Mouse (Mus musculus): ENCODE measurements at regions not wholly inside any gene's neighbourhood (a gene's known extent, or its start where the extent isn't known, plus 50 kb on each side); places are given as distances from the start of the nearest gene placed in this dataset.

DNA sequence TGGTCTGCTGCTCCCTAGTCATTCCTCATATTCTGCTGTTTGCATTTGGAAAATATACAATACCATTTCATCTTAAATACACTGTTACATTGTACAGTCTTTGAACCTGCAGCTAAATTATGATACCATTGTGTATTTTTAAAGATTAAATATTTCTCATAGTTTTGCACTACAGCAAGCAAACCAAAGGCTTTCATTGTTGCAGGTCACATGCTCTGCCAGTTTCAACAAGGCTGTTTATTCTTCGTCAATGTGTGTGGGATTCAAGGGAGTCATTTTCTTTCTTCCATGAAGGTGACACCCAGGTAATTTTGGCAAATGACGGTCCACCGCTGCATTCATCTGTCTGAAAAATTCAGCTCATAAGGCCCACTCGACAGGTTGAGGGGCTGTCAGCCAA, 200.9 kb upstream of the Lrig1 start:
- no peak for DNase-seq (ENCODE audit: low spot score)

DNA sequence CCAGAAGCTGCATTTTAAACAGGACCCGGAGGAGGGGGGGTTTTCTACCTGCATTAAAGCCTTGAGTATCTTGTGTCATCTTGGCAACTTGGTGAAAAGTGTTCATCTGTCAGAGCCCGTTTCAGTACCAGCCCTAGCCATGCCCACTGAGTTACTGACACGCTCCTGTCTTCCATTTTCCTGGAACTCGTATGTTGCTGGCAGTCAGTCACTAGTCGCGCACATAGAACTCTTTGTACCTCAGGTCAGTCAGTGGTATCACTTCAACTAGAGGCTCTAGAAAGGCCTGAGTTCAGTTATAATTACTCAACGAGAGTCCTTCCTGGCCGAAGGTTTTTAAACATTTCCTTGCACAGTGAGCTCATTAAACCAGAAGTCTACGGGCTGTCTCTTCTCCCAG, 198.9 kb upstream of the Lrig1 start:
- no peak for DNase-seq (ENCODE audit: low spot score)

DNA sequence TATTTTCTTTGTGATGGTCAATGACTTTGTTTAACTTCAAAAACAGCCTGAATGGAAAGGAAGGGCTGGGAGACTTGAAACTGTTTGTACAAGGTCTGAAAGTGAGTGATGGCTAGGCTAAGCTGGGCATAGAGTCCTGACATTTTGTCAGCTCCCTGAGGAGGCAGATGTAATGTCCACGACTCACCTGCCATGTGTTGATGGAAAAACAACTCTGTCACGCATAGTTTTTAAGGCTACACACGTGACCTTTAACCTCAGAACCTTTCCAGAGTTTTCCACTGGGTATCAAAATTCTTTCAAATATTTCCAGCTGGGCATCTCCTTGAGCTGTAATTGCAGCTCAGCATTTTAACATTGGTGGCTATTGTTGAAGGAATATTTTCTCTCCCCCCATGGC, 190.2 kb upstream of the Lrig1 start:
- no peak for DNase-seq (ENCODE audit: low spot score)

DNA sequence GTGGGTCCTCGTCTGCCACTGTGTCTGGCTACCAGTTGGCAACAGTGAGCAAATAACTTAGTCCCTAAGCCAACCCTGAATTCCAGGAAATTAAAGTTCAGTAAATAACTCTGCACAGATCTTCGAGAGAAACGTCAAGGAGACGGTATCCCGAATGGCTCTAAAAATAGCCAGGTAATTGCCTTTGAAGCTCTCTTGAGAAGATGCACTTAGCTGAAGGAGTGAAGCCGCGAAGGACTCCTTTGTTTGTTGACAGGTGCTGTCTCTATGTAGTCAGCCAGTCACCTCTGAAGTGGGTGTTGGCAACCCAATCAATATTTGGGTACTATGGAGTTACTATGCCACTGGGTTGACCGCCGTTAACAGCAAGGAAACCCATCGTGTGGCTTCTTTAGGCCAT, 189.3 kb upstream of the Lrig1 start:
- no peak for DNase-seq (ENCODE audit: low spot score)

DNA sequence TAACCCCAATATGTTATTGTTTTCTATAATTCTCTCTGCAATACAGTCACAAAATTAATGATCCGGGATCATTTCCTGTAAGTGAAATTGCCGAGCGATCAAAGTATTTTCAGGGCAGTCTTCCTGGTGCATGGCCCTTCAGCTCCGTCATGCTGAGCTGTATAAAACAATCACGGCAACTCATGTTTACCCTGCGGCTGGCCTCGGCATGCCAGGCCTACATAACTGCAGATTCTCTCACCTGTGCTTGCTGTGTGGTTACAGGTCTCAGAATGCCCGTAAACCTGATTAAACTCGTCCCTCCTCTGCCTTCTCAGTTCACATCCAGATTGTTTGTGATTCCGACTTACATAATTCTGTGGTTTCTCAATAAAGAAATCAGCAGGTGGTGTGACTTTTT, 181.2 kb upstream of the Lrig1 start:
- no peak for DNase-seq (ENCODE audit: low spot score)

DNA sequence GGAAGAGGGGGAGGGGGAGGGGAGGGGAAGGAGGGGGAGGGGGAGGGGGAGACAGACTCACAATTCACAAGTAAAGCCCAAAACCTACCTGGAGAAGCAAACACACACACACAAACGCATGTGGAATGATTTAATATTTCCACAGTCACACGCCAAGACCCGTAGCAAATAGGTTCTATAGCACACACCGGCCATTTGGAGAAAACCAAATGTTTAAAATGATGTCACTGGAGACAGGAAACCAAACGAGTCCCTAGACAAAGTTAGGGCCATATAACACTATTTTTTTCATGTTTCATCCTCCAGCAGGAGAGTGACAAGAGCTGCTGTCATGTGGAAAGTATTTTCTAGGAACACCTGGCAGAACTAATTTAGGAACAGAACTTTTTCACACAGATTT, 175.9 kb upstream of the Lrig1 start:
- DNase-seq (ENCODE audit: low spot score), result no peak

DNA sequence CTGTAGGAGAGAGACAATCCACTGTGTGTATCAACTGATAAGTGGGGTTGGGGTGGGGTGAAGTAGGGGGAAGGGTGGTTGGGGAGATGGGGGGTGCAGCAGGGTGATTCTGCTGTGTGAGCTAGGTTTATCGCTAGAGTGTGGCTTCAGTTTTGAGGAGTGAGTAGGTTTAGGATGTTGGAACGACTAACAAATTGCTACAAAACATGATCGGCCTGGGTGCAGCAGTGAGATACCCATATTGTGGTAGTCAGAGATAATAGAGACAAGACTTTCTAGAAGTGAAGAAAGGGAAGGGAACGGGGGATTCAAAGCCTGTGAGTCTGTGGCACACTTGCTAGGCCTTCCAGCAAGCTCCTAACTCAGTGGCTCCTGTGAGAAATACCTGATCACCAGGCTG, 175.1 kb upstream of the Lrig1 start:
- no peak for DNase-seq (ENCODE audit: low spot score)

DNA sequence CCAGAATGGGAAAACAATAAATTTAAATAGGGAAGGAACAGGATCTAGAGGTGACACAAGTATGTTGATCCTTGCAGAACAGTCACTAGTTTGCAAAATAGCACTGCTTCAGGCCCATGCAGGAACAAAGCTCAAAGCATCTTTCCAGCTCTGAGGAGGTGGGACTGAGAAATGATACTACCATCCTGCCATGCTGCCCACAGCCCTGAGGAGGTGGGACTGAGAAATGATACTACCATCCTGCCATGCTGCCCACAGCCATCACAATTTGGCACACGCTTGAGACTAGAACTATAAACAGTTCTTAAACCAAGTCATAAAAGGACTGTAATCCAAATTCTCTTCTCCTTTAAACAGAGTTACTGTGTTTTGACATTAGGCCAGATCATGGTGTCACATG, 174.5 kb upstream of the Lrig1 start:
- no peak for DNase-seq (ENCODE audit: low spot score)

DNA sequence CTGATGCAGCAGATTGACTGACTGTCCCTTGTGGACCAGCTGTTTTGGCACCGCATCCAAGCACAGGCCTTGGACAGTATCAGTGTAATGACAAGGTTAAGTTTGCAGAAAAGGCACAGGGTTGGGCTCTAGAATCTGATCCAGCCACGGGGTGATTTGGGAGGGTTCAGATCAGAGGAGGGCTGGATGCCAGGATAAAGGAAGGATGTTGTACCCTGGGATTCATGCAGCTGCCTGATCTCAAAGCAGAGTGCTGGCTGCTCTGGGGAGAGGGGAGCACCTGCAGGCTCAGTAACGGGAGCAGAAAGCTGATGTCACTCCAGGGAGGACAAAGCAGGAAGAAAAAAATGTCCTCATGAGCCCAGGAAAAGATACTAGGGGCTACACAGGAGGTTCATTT, 168.0 kb upstream of the Lrig1 start:
- DNase-seq (ENCODE audit: low spot score), result no peak

DNA sequence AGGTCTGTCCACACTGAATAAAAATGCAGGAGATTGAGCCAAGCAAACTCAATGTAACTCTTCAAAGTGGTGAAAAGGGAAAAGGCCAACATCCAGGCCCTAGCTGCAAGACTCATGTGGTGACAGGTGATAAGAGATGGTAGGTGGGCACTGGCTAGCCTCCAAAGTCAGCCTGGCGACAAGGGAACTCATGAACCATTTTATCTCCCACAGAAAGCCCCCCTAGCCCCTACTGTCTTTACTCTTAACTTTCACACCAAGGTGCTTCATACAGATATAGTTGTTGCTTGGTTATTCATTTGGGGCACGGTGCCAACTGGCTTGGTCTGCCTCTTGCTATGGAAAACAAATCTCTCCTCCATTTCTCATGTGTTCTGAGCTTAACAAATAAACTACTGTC, 165.5 kb upstream of the Lrig1 start:
- DNase-seq (ENCODE audit: low spot score), result no peak

DNA sequence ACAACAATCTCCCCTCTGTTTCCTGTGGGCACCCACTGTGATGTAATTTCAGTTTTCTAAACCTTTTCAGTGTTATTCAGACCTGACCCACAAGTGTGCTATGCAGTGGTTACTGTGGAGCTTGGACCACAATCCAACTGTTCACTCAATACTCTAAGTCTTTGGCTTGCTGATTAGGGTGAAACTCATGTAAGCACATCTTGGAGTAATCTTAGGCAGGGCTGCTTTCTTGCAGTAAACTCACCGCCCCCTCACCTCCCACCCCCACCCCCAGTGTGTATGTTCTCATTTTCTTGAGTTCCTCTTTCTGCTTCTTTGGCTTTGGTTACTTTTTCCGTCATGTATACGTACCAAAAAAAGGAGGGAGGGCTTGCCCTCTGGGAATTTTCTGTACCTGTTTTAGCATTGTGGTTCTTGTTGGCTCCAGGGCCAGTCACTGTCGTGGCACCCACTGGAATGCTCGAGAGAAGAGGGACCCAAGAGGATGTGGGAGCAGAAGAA, 158.2 kb upstream of the Lrig1 start:
- DNase-seq (ENCODE audit: low spot score), result no peak

DNA sequence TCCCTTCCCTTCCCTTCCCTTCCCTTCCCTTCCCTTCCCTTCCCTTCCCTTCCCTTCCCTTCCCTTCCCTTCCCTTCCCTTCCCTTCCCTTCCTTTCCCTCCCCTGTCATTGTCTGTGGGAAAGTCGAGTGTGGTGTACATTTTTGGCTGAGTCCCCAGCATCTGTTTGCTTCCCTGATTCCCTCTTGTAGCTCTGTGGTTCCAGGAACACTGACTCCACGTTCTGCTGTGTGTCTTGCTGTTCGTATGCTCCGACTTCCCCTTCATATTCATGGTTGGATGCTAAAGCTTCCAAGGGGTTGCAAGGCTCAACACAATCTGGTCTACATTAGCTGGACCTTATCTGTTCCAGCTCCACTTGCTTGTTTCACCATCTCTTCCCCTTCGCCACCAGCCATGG, 150.2 kb upstream of the Lrig1 start:
- DNase-seq (ENCODE audit: low spot score), result no peak

DNA sequence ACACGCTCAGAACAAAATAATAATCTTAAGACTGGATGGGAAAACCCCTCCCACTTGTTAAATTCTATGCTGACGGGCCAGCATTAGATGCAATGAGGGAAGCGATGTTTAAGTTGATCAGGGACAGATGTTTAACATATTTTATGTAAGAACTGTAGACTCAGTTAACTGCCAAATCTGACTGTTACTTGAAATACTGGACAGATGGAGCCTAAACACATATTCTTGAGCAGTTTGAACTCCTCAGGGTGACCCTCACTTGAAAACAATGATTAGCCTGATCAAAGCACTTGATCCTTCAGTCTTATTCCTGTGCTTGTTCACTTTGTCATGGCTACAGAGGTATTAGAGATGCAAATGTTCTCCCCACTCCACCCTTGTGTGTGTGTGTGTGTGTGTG, 149.6 kb upstream of the Lrig1 start:
- no peak for DNase-seq (ENCODE audit: low spot score)

DNA sequence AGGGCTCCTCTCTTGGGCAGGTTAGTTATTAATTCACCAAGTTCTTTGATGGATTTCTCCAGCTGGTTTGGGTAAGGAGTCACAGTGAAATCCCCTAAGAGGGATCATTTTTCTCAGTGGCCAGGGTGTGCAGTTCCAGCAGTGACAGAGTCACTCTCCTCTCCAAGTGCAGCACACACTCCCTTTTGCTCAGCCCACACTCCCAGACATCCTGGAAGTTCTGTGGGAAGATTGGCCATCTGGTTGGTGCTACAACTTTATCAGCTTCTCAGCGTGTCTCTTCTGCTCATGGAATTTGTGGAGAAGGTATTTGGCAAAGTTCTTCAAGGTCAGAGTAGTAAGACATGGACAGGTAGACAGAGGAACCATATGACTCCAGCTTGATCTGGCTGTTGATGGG, 148.5 kb upstream of the Lrig1 start:
- DNase-seq (ENCODE audit: low spot score), result no peak

DNA sequence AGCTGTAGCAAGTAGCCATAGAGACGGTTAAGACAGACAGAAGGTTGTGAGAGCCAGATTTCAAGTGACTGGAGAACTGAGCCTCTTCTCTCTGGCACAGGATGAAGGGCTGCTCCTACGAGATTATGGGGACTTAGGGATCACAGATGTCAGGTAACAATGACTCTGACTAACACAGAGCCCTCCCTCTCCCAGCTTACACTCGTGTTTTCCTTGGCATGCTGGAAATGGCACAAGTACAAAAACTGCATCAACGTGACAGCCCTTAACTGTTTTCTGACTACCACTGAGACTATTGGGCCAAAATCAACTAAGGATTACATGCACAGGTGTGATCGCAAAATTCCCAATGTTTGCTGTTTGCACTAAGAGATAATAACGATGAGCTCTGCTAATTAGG, 145.9 kb upstream of the Lrig1 start:
- DNase-seq (ENCODE audit: low spot score), result no peak

DNA sequence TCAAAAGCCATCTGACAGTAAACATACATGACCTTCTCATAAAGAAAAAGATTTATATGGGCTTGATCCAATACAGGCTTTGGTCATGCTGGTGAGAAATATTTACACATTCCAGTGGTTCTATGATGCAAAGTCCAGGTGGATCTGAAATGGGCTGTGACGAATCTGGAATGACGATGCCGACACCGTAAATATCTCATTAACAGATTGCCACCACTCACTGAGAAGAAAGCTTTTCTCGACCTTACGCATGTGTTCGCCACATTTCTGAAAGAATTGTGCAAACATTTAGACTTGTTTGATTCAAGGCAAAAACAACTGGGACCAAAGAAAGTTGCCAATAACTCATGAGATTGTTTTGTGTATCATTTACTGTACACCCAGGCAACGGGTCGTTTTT, 142.9 kb upstream of the Lrig1 start:
- no peak for DNase-seq (ENCODE audit: low spot score)

DNA sequence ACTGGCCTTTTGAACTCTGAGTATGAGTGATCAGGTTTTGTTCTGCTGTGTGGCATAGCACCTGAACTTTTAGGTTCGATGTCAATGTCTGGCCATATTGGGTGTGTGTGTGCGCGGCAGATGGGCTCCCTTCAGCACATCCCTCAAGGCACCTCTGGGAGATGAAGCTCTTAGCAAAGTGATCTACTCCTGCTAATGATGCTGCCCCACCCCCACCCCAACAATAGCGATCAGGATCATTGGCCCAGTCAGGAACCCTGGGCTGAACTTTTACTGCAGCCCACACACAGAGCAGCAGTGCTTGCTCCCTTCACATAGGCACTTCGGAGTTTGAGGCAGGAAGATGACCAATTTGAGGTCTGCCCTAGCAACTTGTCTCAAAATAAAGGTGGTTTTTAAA, 141.9 kb upstream of the Lrig1 start:
- DNase-seq (ENCODE audit: low spot score), result no peak

DNA sequence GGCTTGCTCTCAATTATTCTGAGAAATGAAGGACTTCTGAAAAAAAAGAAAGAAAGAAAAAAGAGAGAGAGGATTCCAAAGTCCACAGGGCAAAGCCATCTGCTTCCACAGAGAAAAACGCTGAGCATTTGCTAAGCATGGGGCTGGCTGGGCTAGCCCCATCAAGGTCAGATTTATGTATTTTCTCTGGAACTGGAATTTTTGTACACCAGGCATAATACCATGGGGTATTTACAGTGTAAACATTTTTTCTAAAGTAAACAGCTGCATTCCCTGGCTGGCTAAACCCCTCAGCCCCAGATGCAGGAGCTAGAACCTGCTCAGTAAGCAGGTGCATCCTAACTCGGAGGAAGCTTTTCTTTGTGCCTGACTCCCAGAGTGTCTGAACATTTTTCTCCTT, 135.8 kb upstream of the Lrig1 start:
- no peak for DNase-seq (ENCODE audit: low spot score)

DNA sequence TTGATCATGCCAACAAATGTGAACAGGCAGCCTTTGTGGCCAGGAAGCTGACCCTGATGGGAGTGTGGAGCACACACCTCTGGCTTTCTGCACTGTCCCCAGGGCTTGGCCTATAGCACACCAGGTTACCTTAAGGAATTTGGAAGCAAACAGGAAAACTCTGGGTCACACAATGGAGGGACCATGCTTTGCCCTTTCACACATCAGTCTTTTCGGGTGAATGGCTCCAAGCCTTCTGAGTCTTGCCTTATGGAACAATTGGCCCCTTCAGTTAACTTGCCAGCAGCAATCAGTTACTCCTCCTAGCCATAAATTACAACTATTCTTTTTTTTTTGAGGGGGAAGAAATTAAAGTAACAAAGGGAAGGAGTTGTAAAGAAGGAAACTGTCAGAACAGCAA, 134.6 kb upstream of the Lrig1 start:
- DNase-seq (ENCODE audit: low spot score), result no peak

DNA sequence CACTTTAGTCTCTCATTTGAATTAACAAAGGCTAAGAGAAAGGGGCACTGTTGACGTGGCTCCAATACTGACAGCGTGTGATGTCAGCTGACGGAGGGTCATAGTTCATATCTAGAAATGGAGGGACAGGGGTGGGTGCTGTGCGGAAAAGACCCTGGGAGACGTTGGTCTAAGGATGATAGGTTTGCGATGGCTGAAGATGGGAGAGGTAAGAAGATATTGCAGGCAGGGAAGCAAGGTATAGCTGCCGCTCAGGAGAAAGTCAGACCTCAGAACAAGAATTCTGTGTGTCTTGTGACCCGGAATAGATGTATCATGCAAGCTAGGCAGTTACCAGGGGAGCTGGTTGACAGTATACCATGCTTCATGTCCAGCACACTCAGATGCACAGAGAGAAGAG, 130.8 kb upstream of the Lrig1 start:
- no peak for DNase-seq (ENCODE audit: low spot score)

DNA sequence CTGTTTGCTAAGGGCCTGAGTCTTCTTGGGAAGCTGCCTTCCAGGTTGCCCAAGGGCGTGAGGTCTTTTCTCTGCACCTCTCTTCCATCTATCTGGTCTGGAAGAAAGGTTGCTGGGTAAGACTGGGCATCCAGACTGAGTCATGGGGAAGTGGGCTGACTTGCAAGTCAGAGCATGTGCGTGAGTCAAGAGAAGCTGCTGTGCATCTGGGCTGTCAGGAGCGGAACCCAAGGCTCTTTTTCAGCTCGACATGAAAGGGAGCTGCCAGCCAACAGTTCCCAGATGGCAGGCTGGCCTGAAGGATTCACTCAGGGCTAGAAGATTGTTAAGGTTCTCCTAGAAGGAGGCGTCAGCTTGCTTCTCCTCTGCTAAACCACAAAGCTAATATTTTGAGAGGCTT, 129.3 kb upstream of the Lrig1 start:
- DNase-seq (ENCODE audit: low spot score), result no peak

DNA sequence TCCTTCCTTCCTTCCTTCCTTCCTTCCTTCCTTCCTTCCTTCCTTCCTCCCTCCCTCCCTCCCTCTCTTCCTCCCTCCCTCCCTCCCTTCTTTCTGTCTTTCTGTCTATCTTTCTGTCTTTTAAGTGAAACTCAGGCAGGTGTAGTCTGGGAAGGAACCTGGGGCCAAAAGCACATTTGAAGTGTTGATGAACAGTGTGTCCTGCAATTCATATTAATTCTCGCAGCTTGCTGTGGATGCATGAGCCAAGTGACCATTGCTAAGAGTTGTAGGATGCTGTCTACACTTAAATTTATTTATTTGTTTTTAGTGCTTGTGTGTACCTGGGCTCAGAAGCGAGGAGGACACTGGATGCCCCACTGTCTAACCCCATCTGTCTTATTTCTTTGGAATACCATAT, 126.7 kb upstream of the Lrig1 start:
- no peak for DNase-seq (ENCODE audit: low spot score)

DNA sequence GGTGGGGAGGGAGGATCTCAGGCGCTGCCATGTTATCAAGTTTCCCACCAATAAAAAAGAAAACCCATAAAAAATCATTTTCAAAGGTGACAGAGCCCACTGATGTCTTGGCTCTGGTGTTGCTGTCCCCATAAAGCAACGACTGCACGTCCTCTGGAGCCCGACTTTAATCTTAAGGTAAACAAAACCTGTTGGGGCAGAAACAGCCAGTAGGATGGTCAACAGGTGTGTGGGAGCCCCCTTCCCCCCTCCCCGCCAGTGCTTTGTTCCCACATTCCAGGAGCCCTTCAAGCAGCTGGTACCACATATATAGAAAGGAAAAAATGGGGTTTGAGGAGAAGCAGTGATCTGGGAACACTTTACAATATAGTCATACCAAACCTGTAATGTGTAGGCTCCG, 118.3 kb upstream of the Lrig1 start:
- DNase-seq (ENCODE audit: low spot score), result no peak

DNA sequence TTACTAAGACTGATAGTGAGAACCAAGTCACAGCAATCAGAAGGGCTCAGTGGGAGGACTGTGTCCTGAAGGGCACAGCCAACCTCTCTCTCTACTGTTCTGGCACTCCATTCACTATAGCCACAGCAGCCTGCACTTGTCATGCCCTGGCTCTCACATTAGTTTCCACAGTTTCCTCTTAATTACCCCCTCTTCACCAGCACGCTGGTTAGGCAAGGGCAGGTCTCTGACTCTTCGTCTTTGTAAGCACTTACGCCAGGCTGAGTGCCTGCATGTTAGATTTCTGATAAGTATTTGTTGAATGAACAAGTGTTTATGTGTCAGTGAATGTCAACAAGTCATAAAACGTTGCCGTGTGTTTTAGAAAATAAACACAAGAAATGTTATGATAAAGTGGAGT, 116.2 kb upstream of the Lrig1 start:
- no peak for DNase-seq (ENCODE audit: low spot score)

DNA sequence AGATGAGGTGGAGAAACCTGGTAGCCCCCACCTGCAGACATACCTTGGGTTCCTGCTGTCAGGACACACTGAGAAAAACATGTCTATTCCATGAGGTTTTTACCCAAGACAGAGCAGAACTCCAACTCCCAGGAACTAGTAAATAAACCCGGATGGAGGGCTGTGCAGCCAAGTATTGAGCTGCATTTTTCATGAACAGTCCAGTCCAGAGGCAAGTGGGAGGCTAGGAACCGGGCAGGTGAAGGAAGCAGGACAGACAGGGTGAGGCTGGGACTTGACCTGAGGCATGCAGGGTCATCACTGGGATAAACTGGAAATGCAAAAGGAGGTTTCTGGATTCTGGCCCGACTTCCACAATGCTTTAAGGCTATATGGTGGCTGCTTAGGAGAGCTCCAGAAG, 114.8 kb upstream of the Lrig1 start:
- no peak for DNase-seq (ENCODE audit: low spot score)
